Mouse (Mus musculus): ENCODE measurements around the gene Hmga2.

Hmga2 gene

GRCm38 (mm10) chr10:120424015-120424414, 52.3 kb downstream of the Hmga2 start:
- DNase-seq (ENCODE audit: low spot score) = no peak

- no peak for DNase-seq (ENCODE audit: low spot score)
These were observed 53.0 kb downstream of the Hmga2 start for GRCm38 (mm10) chr10:120423256-120423655.

- DNase-seq (ENCODE audit: low spot score) = no peak
These were observed 53.4 kb downstream of the Hmga2 start for GRCm38 (mm10) chr10:120422820-120423219.

- no peak for DNase-seq (ENCODE audit: low spot score)
These were observed 54.2 kb downstream of the Hmga2 start for GRCm38 (mm10) chr10:120422050-120422449.

- DNase-seq (ENCODE audit: low spot score) = no peak
These were observed 55.2 kb downstream of the Hmga2 start for GRCm38 (mm10) chr10:120420971-120421629.

GRCm38 (mm10) chr10:120418738-120419523, 57.3 kb downstream of the Hmga2 start:
- DNase-seq (ENCODE audit: low spot score) = no peak

GRCm38 (mm10) chr10:120418211-120418610, 58.1 kb downstream of the Hmga2 start:
- DNase-seq (ENCODE audit: low spot score) = no peak

- DNase-seq (ENCODE audit: low spot score) = no peak
These were observed 58.7 kb downstream of the Hmga2 start for GRCm38 (mm10) chr10:120417488-120418118.

GRCm38 (mm10) chr10:120417116-120417487, 59.2 kb downstream of the Hmga2 start:
- DNase-seq (ENCODE audit: low spot score) = no peak

- no peak for DNase-seq (ENCODE audit: low spot score)
These were observed 59.6 kb downstream of the Hmga2 start for GRCm38 (mm10) chr10:120416628-120417027.

GRCm38 (mm10) chr10:120412215-120412614, 64.1 kb downstream of the Hmga2 start:
- no peak for DNase-seq (ENCODE audit: low spot score)

- DNase-seq (ENCODE audit: low spot score) = no peak
These were observed 65.3 kb downstream of the Hmga2 start for GRCm38 (mm10) chr10:120410958-120411357.

- no peak for DNase-seq (ENCODE audit: low spot score)
These were observed 67.1 kb downstream of the Hmga2 start for GRCm38 (mm10) chr10:120409131-120409530.

- no peak for DNase-seq (ENCODE audit: low spot score)
These were observed 69.0 kb downstream of the Hmga2 start for GRCm38 (mm10) chr10:120407230-120407629.

GRCm38 (mm10) chr10:120406038-120406437, 70.2 kb downstream of the Hmga2 start:
- no peak for DNase-seq (ENCODE audit: low spot score)

- DNase-seq (ENCODE audit: low spot score) = no peak
These were observed 70.9 kb downstream of the Hmga2 start for GRCm38 (mm10) chr10:120405322-120405721.

GRCm38 (mm10) chr10:120402966-120403365, 73.3 kb downstream of the Hmga2 start:
- no peak for DNase-seq (ENCODE audit: low spot score)

- no peak for DNase-seq (ENCODE audit: low spot score)
These were observed 74.5 kb downstream of the Hmga2 start for GRCm38 (mm10) chr10:120401787-120402186.

- no peak for DNase-seq (ENCODE audit: low spot score)
These were observed 76.3 kb downstream of the Hmga2 start for GRCm38 (mm10) chr10:120399846-120400510.

- DNase-seq (ENCODE audit: low spot score) = no peak
These were observed 77.5 kb downstream of the Hmga2 start for GRCm38 (mm10) chr10:120398745-120399144.

GRCm38 (mm10) chr10:120397211-120397631, 79.0 kb downstream of the Hmga2 start:
- DNase-seq (ENCODE audit: low spot score) = no peak

GRCm38 (mm10) chr10:120395550-120395949, 80.7 kb downstream of the Hmga2 start:
- DNase-seq (ENCODE audit: low spot score) = no peak

Data from ovary, postnatal 10 days (tissue).